Mouse (Mus musculus) CD4-positive, CD25-positive, alpha-beta regulatory T cell, adult 2 months (primary cell): Measurements from ENCODE around the gene Epb41l5.

ENCODE experiments used
- DNase-seq: peaks from one replicate; pipeline ENCODE4 v3.0.0-alpha.2; 2012; ENCODE audit warnings: low read depth, low spot score

Epb41l5 gene

GRCm38 (mm10) chr1:119596954-119597480 is 51.8 kb downstream of the Epb41l5 start:
- no peak for DNase-seq

- DNase-seq: no peak
Observed at GRCm38 (mm10) chr1:119590041-119590440, 58.8 kb downstream of the Epb41l5 start.

DNA sequence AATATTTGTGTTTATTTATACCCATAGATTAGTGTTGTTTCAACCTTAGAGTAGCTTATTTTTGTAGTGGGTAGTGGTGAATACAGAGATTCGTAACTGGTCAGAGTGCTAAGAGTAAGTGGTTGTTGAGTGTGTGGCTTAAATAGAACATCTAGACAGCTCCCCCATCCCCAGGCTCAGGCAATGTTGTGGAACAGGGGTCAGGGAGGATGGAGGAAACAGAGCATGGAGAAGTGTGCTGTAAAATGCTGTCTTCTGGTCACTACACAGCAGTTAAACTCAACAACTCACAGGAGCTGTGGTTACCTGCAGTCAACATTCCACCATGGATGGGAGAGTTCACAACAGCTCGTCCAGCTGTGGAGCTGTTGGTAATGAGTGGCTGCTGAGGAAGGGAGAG is 63.8 kb downstream of the Epb41l5 start:
- no peak for DNase-seq

DNA sequence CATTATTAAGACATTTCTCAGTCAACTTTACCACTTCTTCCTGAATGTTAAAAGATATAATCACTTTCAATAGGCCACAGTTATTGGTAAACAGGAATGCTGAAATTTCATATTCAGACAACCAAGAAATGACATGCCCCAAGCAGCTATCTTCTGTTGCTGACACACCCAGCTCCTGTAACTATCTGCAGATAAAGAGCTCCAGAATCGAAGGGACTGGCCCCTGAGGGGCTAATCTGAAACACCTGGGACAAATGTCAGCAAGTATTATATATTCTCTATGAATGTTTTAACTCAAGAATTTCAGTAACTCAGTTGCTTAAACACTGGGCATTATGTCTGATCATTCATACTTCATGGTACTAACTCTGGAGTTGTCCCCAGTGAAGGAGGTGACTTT is 78.7 kb downstream of the Epb41l5 start:
- no peak for DNase-seq

DNA sequence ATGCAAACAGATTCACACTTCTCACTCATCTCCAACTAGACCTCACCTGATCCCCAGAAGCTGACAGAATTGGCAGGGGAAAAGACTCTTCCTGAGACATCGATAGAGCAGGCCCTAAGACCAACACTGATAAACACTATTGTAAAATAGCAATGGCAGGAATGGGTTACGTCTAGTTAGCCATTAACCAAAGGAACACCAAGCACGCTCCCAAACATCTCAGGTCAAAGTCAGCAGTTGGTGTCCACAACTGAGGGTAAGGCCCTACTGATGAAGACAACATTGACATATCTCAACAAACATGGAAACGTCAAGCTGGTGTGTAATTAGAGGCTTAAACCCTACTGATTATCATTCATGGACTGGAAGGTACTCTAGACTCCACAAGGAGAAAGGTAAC is 83.3 kb downstream of the Epb41l5 start:
- no peak for DNase-seq

GRCm38 (mm10) chr1:119557641-119558395 is 91.0 kb downstream of the Epb41l5 start:
- no peak for DNase-seq

DNA sequence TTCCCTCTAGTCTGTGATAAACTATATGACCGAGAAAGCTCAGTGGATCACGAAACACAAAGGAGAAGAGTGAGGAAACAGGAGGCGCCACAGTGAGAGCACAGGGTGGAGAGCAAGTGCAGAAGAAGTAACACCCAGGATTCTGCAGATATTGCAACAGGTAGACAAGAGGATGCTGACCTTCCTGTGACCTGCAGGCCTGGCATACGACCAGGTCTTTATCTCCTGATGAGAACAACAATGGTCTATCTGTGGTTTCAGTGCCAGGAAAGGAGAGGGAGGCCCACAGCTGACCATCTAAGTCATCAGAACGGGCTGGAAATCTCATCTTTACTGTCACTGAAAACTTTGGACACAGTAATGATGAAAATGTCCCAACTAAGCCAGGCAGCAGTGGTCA is 93.1 kb downstream of the Epb41l5 start:
- DNase-seq: no peak

DNA sequence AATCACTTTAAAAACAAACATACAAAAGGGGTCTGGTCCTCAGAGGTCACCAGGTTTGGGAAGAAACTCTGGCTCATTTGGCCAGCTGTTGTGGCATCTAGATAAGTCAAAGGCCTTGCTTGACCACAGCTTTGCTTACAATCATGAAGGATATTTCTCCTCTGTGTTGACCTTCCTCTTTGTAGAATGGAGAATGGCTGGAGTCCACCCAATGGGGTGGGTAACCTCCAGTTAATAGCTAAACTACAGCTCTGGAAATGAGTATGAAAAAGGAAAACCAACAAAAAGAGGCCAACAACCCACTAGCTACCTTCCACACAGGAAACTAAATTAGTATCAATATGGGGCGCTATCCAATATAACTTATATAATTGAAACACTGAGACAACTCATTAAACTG is 97.1 kb downstream of the Epb41l5 start:
- DNase-seq: no peak

GRCm38 (mm10) chr1:119550064-119550463 is 98.7 kb downstream of the Epb41l5 start:
- no peak for DNase-seq

- no peak for DNase-seq
Observed at GRCm38 (mm10) chr1:119549327-119549689, 99.5 kb downstream of the Epb41l5 start.

DNA sequence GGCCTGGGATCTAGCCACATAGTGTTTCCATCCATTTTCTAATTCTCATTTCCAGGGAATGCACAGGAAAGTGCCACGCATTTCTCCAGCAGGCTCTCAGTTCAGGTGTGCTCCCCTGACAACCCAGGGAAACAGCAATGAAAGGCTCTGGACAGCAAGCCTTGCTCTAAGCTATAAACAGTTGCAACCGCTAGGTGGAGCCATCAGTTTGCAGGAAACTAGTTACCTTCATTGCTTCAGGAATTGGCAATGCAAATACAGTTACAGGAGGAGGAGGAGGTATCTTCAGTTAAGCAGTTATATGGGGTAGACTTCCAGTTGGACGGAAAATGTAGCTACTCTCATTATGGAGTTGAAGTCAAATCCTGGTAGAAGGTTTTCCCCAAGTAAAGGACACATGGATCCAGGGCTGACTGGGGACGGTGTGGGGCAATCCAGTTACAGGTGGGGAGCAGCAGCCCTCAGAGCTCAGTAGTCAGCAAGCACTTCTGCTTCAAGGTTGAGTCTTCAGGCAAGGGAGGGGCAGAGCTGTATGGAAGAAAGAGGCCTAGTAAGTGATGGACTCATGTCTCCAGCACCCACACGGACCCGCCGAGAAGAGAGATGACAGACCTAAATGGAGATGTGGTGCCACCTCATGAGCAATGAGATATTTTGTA is 100.0 kb downstream of the Epb41l5 start:
- peak; percentile 83 for DNase-seq

DNA sequence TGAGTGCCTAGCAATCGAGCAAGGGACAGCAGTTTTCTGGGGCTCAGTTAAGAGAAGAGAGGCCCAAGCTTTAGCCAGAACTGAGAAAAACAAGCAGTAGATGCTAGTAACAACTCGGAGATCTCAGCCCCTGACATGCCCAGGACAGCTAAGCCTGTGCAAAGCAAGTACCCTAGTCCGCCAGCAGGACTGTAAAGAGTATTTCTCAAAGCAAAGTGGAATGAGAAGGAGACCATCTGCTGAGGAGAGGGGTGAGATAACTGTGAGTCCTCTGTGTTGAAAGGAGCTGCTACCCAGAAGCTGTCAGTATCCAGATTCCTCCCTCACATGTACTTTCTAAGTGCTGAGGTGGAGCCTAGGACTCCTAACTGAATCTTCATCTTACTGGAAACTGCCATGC is 102.3 kb downstream of the Epb41l5 start:
- DNase-seq: no peak

GRCm38 (mm10) chr1:119545671-119546070 is 103.1 kb downstream of the Epb41l5 start:
- no peak for DNase-seq

DNA sequence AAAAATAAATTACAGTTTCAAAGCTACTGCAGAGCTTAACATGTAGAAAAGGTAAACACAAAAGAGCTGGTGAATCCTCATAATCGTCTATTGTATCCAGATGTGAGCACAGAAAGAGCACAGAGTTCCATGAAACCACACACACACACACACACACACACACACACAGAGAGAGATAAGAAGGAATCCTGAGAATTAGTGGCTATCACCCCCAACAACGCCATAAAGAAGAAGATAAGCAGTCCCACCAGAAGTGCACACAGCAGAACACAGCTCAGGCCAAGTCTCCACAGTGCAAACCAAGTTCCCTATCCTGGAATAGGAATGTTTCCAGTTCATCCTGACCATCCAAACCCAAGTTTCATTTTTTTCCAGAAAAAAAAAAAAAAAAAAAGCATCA is 103.6 kb downstream of the Epb41l5 start:
- no peak for DNase-seq

DNA sequence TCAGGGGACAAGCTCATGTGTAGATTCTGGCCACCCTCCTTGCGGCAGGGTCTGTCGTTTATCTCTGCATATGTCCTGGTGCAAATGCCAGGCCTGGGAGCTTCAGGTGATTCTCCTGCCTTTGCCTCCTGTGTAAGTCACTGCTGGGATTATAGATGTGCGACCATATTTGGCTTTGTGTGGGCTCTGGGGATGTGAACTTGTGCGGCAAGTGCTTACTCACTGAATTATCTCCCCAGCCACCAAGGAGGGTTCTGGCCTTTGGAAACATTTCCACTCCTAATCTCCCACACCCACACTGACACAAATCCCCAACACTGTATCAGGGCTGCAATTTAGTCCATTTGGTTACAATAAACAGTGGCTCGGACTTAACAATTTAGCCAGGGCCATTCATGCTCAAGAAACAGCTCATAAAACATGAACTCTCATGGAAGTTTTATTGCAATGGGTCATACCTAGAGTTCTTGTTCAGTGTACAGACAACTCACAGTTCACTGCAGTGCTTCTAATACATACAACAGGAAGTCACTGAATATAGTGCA is 104.1 kb downstream of the Epb41l5 start:
- DNase-seq: no peak

- DNase-seq: no peak
Observed at GRCm38 (mm10) chr1:119543316-119543715, 105.5 kb downstream of the Epb41l5 start.

GRCm38 (mm10) chr1:119541570-119541969 is 107.2 kb downstream of the Epb41l5 start:
- DNase-seq: no peak

DNA sequence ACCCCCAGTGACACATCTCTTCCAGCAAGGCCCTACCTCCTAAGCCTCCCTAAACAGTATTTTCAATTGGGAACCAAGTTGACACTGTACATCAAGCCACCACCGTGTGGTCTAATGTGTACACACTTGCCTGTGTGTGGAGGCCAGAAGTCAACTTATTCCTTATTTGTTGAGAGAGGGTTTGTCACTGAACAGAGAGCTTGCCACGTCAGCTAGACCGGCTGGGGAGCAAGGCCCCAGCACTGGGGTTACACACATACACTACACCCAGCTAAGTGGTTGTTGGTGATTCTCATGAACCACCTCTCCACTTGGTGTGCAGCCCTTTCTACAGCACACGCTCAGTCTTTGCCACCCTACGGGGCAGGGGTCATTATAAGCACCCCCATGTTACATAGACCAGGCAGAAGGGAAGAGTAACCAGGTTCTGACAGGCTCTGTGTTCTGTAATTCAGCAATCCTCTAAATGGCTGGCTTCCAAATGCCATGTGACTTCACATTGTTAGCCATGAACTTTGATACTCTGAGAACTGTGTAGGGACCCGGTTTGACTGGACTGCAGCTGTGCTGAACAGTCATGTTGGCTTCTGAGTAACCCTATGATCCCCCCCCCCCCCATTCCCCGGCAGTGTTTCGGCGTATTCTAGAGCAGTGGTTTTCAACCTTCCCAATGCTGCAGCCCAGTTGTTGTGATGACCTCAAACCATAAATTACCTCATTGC is 107.8 kb downstream of the Epb41l5 start:
- no peak for DNase-seq

GRCm38 (mm10) chr1:119539252-119539651 is 109.5 kb downstream of the Epb41l5 start:
- no peak for DNase-seq

- no peak for DNase-seq
Observed at GRCm38 (mm10) chr1:119537651-119538050, 111.1 kb downstream of the Epb41l5 start.

GRCm38 (mm10) chr1:119536122-119536521 is 112.7 kb downstream of the Epb41l5 start:
- no peak for DNase-seq

DNA sequence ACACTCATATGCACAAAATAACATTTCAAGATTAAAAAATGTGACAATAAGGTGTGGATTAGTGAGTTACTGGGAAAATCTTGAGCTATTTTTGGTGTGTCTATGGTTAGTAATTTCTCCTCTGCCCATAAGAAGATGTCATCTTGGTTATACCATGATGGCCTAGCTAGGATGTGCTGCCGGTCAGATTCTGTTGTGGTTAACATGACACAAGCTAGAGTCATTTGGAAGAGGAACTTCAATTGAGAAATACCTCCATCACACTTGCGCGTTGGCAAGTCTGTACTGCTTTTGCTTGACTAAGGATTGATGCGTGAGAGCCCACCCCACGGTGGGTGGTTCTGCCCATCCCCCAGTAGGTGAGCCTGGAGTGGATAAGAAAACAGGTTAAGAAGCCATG is 114.5 kb downstream of the Epb41l5 start:
- no peak for DNase-seq
